Mouse (Mus musculus) cortical plate, adult 2 months (tissue): ENCODE data around the gene Ptx3. TPM values are rescaled to one million over a fixed set of nuclear protein-coding genes. Genes with fewer than 3 reads are reported as not detected.
"Not testable (repeated sequence)": the region's sequence is repeated elsewhere in the genome, so short reads cannot be mapped to it uniquely, and the experiment has no call there.

Source experiments
- H3K27ac ChIP-seq: fragments of 200-500 bp; 2 replicates; pipeline ENCODE4 v1.5.1; 2012; ENCODE audit warnings: low read length, control low read depth, inconsistent platforms; ENCODE audit not compliant: insufficient read depth
- H3K4me1 ChIP-seq: fragments of 200-500 bp; 2 replicates; pipeline ENCODE4 v1.6.1; 2011; ENCODE audit warnings: low read length; ENCODE audit not compliant: control insufficient read depth, insufficient read depth
- H3K4me3 ChIP-seq: fragments of 200-500 bp; 2 replicates; pipeline ENCODE4 v1.5.1; 2011; ENCODE audit warnings: mild to moderate bottlenecking, low read length, control low read depth; ENCODE audit not compliant: insufficient read depth
- CTCF ChIP-seq: fragments of 200-500 bp; IDR thresholded peaks from 2 replicates; pipeline ENCODE4 v1.5.1; 2011; ENCODE audit warnings: mild to moderate bottlenecking, control low read depth, low read length; ENCODE audit not compliant: insufficient read depth; ENCODE audit errors: extremely low read depth
- POLR2A ChIP-seq: fragments of 200-500 bp; IDR thresholded peaks from 2 replicates; pipeline ENCODE4 v1.6.1; 2011; ENCODE audit warnings: mild to moderate bottlenecking, low read length, control low read depth; ENCODE audit not compliant: insufficient read depth; ENCODE audit errors: extremely low read depth
- polyA plus RNA-seq: library from polyadenylated mRNA; depleted of rRNA; stranded (reverse); fragments of >200 nt; gene quantifications from 2 replicates; pipeline ENCODE4 v1.2.3, GENCODE M21; 2012; rRNA removed

The Ptx3 gene
- polyA plus RNA-seq, 1 experiment, result 0.23 TPM

DNA sequence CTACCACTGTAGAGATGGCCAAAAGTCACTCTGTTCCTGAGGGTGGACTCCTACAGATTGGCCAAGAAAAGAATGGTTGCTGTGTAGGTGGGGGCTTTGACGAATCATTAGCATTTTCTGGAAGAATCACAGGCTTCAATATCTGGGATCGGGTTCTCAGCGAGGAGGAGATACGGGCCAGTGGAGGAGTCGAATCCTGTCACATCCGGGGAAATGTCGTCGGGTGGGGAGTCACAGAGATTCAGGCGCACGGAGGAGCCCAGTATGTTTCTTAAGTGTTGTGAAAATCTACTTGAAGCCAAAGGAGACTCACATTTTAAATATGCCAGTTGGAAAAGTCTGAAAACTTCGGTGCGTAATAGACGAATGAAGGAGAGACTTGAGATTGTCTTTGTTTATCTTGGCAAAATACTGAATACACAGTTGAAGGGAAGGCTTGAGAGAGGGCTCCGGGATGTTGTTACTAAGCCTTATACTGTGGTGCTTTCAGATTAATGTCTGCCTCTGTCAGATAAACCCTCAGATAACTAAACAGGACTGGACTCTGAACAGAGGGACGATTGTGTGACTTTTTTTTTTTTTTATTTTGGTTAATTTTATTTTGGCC is 5.3 kb downstream of the Ptx3 start:
- TF ChIP-seq POLR2A (no peak), CTCF (no peak)
- Histone ChIP-seq H3K4me1 (no peaks in the 10 kb centered on the region), H3K4me3 (no peak overlapping the region), H3K27ac (no peak overlapping the region)

DNA sequence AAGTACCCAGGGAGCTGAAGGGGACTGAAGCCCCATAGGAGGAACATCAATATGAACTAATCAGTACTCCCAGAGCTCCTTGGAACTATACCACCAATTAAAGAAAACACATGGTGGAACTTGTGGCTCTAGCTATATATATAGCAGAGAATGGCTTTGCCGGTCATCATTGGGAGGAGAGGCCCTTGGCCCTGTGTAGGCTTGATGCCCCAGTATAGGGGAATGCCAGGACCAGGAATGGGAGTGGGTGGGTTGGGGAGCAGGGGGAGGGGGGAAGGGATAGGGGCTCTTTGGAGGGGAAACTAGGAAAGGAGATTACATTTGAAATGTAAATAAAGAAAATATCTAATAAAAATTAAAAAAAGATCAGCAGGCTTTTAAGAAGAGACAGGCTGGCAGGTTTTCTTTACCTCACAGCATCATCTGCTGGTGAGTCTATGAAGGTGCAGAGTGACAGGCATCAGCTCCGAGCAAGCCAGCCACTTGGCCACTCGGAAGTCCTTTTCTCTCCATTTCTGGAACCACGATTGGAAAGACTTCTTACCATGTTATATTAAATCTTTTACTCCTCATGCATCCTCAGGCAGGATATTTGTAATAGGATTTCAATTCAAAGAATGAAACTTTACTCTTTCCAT is 16.6 kb downstream of the Ptx3 start:
- not testable (repeated sequence) for H3K4me1 ChIP-seq, H3K4me3 ChIP-seq, H3K27ac ChIP-seq
- TF ChIP-seq CTCF, result peak; percentile 82

GRCm38 (mm10) chr3:66240476-66240875 is 20.8 kb downstream of the Ptx3 start:
- Histone ChIP-seq H3K4me3 (no peak overlapping the region), H3K27ac (no peak overlapping the region), H3K4me1 (no peaks in the 10 kb centered on the region; the same call in 1 of the 2 replicates)
- TF ChIP-seq POLR2A, result no peak
- TF ChIP-seq CTCF, result no peak

DNA sequence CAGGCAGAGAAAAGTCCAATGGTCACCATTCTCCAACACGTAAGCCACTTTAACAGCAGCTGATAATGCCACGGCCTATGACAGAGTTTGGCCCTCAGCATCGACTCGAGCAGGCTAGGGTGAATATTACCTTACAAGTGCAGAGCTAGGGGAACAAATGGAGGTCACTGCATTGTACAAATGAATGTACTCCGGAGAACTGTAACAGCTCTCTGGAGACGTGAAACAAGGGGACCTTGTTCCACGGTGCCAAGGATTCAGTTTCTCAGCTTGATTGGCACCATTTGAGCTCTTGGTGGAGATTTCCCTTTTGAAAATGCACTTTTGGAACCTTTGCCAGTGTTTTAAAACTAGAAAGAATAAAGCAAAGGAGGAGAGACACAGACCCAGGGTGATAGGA is 32.1 kb downstream of the Ptx3 start:
- TF ChIP-seq POLR2A, result no peak
- no peak for TF ChIP-seq CTCF
- no peaks in the 10 kb centered on the region for H3K4me1 ChIP-seq
- H3K27ac ChIP-seq, result no peak overlapping the region
- no peak overlapping the region for H3K4me3 ChIP-seq

- H3K4me1 ChIP-seq, result no peaks in the 10 kb centered on the region
- H3K27ac ChIP-seq, result no peak overlapping the region
- TF ChIP-seq POLR2A (no peak), CTCF (no peak)
- no peak overlapping the region for H3K4me3 ChIP-seq
These were observed 34.9 kb downstream of the Ptx3 start for GRCm38 (mm10) chr3:66254504-66255105.

DNA sequence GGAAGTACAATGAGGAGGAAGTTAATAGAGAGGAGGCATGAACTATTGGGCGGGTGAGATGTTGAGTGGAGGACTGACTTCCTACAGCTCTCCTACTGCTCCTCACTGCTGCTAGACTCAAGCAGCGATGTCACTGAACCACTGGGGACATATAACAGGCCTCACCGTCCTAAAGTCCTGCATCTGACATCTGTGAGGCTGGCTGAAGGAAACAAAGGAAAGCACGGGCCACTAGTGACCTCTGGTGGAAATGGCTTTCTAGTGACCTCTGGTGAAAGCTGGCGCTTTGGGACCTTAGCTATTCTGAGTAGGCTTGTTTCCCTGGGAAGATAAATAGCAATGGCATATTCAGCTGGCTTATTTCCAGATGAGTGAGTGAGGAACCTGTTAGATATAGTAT is 42.6 kb downstream of the Ptx3 start:
- no peak for TF ChIP-seq POLR2A
- no peak for TF ChIP-seq CTCF
- Histone ChIP-seq H3K27ac (no peak overlapping the region), H3K4me3 (no peak overlapping the region), H3K4me1 (no peaks in the 10 kb centered on the region)

- Histone ChIP-seq H3K4me1 (no peaks in the 10 kb centered on the region), H3K27ac (no peak overlapping the region), H3K4me3 (no peak overlapping the region)
- TF ChIP-seq POLR2A (no peak), CTCF (no peak)
These were observed 43.6 kb downstream of the Ptx3 start for GRCm38 (mm10) chr3:66263270-66263669.

Other genes starting within 250 kb of the Ptx3 start
- gene Veph1, start 76.9 kb downstream of the Ptx3 start, polyA plus RNA-seq, result 0.04 and 0.06 TPM in 2 replicates